Mouse (Mus musculus) olfactory bulb, adult 2 months (tissue): ENCODE data around the gene Ctnna2. TPM values are rescaled to one million over a fixed set of nuclear protein-coding genes. Genes with fewer than 3 reads are reported as not detected.

Experiments
- H3K27ac ChIP-seq: fragments of 200-500 bp; 2 replicates; pipeline ENCODE4 v1.5.1; 2012; ENCODE audit warnings: low read depth, low read length; ENCODE audit not compliant: insufficient read depth
- H3K4me1 ChIP-seq: fragments of 200-500 bp; 2 replicates; pipeline ENCODE4 v1.6.1; 2012; ENCODE audit warnings: low read length; ENCODE audit not compliant: control insufficient read depth, insufficient read depth
- H3K4me3 ChIP-seq: fragments of 200-500 bp; 2 replicates; pipeline ENCODE4 v1.5.1; 2012; ENCODE audit warnings: mild to moderate bottlenecking, low read depth, low read length, moderate library complexity; ENCODE audit not compliant: insufficient read depth
- CTCF ChIP-seq: fragments of 200-500 bp; IDR thresholded peaks from 2 replicates; pipeline ENCODE4 v1.5.1; 2012; ENCODE audit warnings: low read depth, mild to moderate bottlenecking, low read length, moderate library complexity; ENCODE audit not compliant: insufficient read depth
- POLR2A ChIP-seq: fragments of 200-500 bp; IDR thresholded peaks from 2 replicates; pipeline ENCODE4 v1.6.1; 2012; ENCODE audit warnings: mild to moderate bottlenecking, low read depth, low read length, moderate library complexity; ENCODE audit not compliant: insufficient read depth
- WGBS: fragments of 180-500 bp; shearing (Covaris S2); methylation state at CpG from one replicate; pipeline ENCODE4 v1.1.7; 2018; 5-methylcytosine and 5-hydroxymethylcytosine counted together
- polyA plus RNA-seq: library from polyadenylated mRNA; stranded (reverse); fragments of >200 nt; gene quantifications from 2 replicates; pipeline ENCODE4 v1.2.4, GENCODE M21; 2012; ENCODE audit warnings: low replicate concordance; ENCODE audit not compliant: missing spikeins, insufficient read depth, insufficient read length

Gene Ctnna2
- polyA plus RNA-seq, 1 experiment, result not detected

- no peaks in the 10 kb centered on the region for H3K4me1 ChIP-seq
- TF ChIP-seq POLR2A, result no peak
- no peak for TF ChIP-seq CTCF
- H3K27ac ChIP-seq, result no peak overlapping the region
- no peak overlapping the region for H3K4me3 ChIP-seq
- 96% methylated on average over 3 of the region's 3 CpGs for WGBS
These were observed 672.7 kb downstream of the Ctnna2 start for GRCm38 (mm10) chr6:77306796-77307195.

- Histone ChIP-seq H3K4me1 (no peaks in the 10 kb centered on the region), H3K4me3 (no peak overlapping the region), H3K27ac (no peak overlapping the region)
- no peak for TF ChIP-seq POLR2A
- no peak for TF ChIP-seq CTCF
- 100% methylated on average over 1 of the region's 1 CpGs for WGBS
These were observed 678.2 kb downstream of the Ctnna2 start for GRCm38 (mm10) chr6:77301305-77301704.

- TF ChIP-seq CTCF (no peak), POLR2A (no peak)
- Histone ChIP-seq H3K4me3 (no peak overlapping the region), H3K4me1 (no peaks in the 10 kb centered on the region), H3K27ac (no peak overlapping the region)
- WGBS, result 73% methylated on average over 6 of the region's 6 CpGs
These were observed 688.1 kb downstream of the Ctnna2 start for GRCm38 (mm10) chr6:77291415-77291814.

- Histone ChIP-seq H3K4me1 (no peaks in the 10 kb centered on the region), H3K4me3 (no peak overlapping the region), H3K27ac (no peak overlapping the region)
- TF ChIP-seq POLR2A (no peak), CTCF (no peak)
These were observed 691.1 kb downstream of the Ctnna2 start for GRCm38 (mm10) chr6:77288402-77288801.

GRCm38 (mm10) chr6:77286317-77286716, 693.2 kb downstream of the Ctnna2 start:
- Histone ChIP-seq H3K4me1 (no peaks in the 10 kb centered on the region), H3K4me3 (no peak overlapping the region), H3K27ac (no peak overlapping the region)
- TF ChIP-seq POLR2A (no peak), CTCF (no peak)
- WGBS, result 89% methylated on average over 5 of the region's 5 CpGs

- TF ChIP-seq CTCF, result no peak
- TF ChIP-seq POLR2A, result no peak
- WGBS, result 86% methylated on average over 5 of the region's 5 CpGs
These were observed 700.7 kb downstream of the Ctnna2 start for GRCm38 (mm10) chr6:77278794-77279193.

GRCm38 (mm10) chr6:77265163-77265562, 714.3 kb downstream of the Ctnna2 start:
- H3K4me3 ChIP-seq, result no peak overlapping the region
- H3K27ac ChIP-seq, result no peak overlapping the region
- 85% methylated on average over 3 of the region's 3 CpGs for WGBS
- TF ChIP-seq CTCF (no peak), POLR2A (no peak)
- H3K4me1 ChIP-seq, result no peaks in the 10 kb centered on the region

More at GRCm38 (mm10) chr6:77278794-77279193, 700.7 kb downstream of the Ctnna2 start:
- no peaks in the 10 kb centered on the region for H3K4me1 ChIP-seq
- no peak overlapping the region for H3K27ac ChIP-seq
- no peak overlapping the region for H3K4me3 ChIP-seq

GRCm38 (mm10) chr6:77257358-77258105, 722.0 kb downstream of the Ctnna2 start:
- TF ChIP-seq CTCF (no peak), POLR2A (no peak)
- Histone ChIP-seq H3K4me1 (no peaks in the 10 kb centered on the region), H3K4me3 (no peak overlapping the region), H3K27ac (no peak overlapping the region)
- WGBS, result 28% methylated on average over 7 of the region's 7 CpGs

GRCm38 (mm10) chr6:77256348-77256747, 723.2 kb downstream of the Ctnna2 start:
- TF ChIP-seq CTCF, result no peak
- TF ChIP-seq POLR2A, result no peak
- Histone ChIP-seq H3K4me3 (no peak overlapping the region), H3K27ac (no peak overlapping the region), H3K4me1 (no peaks in the 10 kb centered on the region)
- WGBS, result 98% methylated on average over 4 of the region's 4 CpGs

- no peaks in the 10 kb centered on the region for H3K4me1 ChIP-seq
- TF ChIP-seq POLR2A, result no peak
- no peak for TF ChIP-seq CTCF
- no peak overlapping the region for H3K27ac ChIP-seq
- WGBS, result 67% methylated on average over 5 of the region's 5 CpGs
- no peak overlapping the region for H3K4me3 ChIP-seq
These were observed 726.0 kb downstream of the Ctnna2 start for GRCm38 (mm10) chr6:77253480-77253879.
